Mouse (Mus musculus) gastrocnemius, postnatal 10 days (tissue): ENCODE data around the gene Espn. TPM values are rescaled to one million over a fixed set of nuclear protein-coding genes. Genes with fewer than 3 reads are reported as not detected.
A peak's percentile ranks its signal among the peaks of the same experiment; 100 is the strongest.

Source experiments
- DNase-seq: peaks from one replicate; pipeline ENCODE4 v3.0.0; 2021; ENCODE audit warnings: mixed read lengths
- total RNA-seq, 2 experiments: library from RNA; stranded (reverse); gene quantifications; 2 replicates each; pipeline ENCODE4 v1.2.3; 2021

The Espn gene
- total RNA-seq, 2 experiments from 2014 or later, result 1.1 to 1.2 TPM

DNA sequence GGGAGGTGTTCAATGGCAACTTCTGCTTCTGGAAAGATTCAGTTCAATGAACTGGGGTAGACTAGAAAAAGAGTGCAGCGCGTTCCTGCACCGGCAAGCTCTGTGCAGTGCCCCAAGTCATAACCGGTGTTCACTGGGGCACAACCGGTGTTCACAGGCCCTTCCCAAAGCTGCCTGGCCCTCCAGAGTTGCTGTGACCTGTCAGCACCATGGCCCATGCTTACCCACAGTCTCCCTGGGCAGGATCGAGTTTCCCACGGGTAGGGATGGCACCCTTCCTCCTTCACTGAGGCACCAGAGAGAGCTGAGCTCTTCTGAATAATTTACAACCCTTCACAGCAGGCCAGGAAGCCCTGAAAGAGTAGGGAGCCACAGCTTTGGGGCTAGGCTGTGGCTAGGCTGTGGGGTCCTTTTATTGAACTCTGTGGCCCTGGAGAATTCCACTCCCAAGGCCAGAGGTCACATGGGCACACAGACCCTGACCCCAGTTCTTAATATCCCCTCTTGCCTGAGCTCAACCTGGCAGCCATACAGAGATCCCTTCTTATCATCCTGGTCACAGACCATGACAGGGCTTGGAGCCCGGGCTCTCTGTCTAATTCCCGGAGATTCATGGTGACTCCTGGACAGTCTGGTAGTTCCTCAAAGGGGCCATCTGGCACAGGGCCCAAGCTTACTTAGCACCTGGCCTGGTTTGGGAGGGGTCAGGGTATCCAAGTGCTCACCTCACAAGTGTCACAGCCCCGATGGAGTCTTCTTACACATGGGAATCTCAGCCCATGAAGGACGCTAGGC is 5.9 kb downstream of the Espn start:
- no peak for DNase-seq

DNA sequence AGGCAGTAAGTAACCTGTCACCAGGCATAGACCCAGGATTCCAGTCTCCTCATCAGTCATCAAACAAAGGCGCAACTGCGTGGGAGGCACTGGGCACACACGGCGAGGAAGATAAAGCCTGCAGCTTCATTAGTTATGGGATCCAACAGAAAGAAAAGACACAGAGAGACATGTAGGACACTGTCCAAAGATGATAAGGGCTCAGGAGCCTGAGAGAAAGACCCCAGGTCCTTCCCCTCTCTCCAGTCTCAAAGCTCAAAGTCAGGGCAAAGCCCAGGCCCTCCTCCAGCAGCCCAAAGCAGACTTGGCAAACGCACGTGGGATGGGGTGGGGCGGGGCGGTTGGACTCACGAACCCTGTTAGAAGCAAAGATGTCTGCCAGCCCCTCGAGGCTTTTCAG is 6.7 kb downstream of the Espn start:
- DNase-seq, result no peak

DNA sequence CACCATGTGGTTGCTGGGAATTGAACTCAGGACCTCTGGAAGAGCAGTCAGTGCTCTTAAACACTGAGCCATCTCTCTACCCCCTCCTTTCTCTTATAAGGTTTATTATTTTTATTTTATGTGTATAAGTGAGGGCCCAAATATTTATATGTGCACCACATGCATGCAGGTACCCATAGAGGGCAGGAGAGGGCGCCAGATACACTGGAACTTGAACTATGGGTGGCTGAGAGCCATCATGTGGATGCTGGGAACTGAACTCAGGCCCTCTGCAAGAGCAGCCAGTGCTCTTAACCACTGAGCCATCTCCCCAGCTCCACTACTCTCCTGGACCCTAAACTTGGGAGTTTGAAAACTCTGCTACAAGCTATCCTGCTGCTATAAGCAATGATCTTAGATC is 8.5 kb downstream of the Espn start:
- DNase-seq, result no peak

DNA sequence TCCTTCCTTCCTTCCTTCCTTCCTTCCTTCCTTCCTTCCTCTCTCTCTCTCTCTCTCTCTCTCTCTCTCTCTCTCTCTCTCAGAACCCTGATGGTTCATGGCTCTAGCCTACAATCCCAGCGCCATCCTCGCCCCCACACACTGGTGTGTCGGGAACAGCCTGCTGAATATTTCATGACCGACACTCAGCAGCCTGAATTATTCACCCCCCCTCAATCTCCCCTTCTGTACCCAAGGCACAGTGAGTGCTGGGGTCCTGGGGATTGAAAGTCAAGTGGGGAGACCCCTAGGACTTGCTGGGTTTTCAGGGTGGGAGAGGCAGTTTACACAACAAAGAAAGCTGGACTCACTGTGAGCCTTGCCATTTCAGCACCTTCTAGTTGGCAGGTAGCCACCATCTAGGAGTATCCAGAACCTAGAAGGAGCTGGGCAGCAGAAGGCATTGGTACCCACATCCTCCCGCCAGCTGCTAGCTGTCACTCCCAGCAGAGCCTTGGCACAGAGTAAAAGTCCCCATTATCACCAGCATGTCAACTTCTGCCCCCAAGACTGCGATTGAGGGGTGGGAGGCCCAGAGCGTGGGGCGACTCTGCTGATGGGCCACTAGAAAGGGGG is 10.5 kb downstream of the Espn start:
- DNase-seq, result no peak

DNA sequence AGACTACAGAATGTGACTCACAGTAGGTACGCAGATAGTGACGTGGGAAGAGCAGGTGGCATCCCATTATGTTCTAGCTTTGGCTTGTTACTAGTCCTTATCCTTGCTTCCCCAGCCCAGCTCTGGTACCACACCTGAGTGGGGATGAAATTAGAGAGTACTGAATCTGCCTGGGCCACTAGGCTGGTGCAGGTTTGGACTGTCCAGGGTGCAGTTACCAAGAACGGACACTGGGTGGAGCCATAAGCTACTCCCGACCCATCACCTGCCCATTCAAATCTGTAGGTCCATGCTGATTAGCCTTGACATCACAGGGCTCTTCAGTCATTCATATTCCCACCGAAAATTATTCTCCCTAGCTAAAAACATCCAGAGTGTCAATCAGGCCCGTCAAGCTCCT is 11.7 kb downstream of the Espn start:
- DNase-seq, result no peak

GRCm38 (mm10) chr4:152138497-152139260 is 13.5 kb downstream of the Espn start:
- peak; percentile 91 for DNase-seq

DNA sequence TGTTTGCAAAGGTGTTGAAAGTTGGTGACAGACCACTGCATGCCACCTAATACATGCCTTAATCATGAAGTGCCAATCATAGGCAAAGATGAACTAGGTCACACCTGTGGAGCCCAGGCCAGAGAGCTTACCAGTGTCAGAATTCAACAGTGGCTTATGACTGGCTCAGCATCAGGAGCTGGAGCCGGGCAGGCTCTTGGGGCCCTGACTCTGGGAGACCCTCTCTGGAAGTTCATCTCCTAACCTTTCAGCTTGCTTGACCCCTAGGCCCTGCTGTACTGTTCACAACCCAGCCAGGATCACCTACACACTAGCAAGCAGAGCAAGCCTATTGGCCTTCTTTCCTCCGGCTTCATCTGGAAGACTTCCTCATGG is 15.3 kb downstream of the Espn start:
- no peak for DNase-seq

DNA sequence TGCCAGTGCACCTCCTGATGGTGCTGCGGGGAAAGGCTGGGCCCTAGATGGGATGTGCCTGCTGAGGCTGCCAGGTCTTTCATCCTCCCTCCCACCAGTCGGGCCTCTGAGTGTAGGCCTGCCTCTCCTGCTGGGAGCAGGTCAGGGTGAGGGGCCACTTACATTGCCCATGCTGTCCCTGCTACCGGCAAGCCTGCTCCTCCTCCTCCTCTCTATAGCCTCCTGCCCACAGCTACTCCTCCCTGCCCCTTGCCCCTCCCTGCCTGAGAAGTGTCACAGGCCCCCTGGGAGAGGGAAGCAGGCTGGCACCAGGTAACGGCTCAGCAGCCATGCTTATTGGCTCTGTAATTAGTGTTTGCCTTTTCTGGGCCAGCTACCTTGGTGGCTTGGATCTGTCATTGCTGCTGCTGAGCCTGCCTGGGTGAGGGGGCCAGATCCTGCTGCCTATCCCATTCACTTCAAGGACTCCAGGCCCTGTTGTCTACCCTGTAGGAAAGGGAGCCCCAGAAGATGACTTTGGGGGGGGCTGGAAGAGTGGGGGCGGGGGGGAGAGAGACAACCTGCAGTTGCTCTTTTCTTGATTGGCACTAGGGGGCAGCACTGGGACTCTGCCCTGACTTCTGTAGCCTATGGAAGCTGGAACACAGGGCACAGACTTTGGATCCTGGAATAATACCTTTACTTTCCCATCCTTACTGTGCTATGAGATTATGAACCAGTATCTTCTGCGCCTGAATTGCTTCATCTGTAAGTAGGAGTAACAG is 15.9 kb downstream of the Espn start:
- no peak for DNase-seq

DNA sequence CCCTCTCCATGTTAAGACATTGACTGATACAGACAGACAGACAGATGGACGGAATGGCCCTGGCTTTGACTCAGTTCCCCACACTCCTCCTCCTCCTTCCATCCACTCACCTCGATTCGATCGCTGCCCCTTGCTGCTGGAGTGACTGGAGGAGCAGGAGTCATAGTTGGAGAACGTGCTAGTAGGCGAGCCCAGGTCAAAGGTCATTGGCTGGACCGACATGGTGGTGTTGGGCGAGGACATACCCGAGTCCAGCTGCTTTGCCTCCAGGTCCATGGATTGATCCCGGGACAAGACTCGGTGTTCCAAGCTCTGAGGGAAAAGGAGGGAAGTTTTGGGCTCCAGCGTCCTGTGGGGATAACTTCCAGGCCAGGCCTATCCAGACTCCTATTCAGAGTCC is 16.8 kb downstream of the Espn start:
- DNase-seq, result no peak

GRCm38 (mm10) chr4:152134507-152134906 is 17.7 kb downstream of the Espn start:
- DNase-seq, result no peak

DNA sequence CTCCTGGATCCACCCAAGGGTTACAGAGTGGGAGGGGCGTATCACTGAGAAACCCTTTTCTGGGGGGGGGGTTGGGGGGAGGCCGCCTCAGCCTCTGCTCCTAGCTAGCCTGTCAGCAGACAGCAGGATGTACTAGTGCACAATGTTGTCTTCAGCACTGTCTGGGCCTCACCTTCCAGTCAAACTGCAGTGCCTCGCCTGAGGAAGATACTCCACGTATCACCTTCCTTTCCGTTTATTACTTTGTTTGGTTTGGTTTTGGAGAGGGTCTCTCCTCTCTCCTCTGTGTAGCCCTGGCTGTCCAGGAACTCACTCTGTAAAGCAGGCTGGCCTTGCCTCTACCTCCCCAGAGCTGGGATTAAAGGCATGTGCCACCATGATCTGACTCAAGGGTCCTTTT is 19.0 kb downstream of the Espn start:
- no peak for DNase-seq

DNA sequence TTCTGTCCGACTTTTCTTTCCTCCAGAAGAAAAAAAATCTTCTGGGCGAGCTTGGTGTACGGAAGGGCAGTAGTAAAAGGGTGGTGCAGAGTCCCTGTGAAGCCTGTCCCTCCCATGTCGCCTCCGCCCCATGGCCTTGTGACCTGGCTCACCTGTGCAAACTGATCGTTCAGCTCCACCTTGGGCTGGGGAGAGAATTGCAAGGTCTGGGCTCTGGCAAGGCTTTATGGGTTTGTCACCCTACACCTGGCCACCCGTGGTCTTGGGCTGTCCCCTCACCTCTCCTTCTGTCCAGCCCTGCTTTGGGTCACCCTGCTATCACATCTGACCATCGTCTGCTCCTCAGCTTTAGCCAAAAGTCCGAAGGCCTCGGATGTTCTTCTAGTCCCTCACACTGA is 19.4 kb downstream of the Espn start:
- no peak for DNase-seq

GRCm38 (mm10) chr4:152131809-152132771 is 20.1 kb downstream of the Espn start:
- DNase-seq, result no peak

DNA sequence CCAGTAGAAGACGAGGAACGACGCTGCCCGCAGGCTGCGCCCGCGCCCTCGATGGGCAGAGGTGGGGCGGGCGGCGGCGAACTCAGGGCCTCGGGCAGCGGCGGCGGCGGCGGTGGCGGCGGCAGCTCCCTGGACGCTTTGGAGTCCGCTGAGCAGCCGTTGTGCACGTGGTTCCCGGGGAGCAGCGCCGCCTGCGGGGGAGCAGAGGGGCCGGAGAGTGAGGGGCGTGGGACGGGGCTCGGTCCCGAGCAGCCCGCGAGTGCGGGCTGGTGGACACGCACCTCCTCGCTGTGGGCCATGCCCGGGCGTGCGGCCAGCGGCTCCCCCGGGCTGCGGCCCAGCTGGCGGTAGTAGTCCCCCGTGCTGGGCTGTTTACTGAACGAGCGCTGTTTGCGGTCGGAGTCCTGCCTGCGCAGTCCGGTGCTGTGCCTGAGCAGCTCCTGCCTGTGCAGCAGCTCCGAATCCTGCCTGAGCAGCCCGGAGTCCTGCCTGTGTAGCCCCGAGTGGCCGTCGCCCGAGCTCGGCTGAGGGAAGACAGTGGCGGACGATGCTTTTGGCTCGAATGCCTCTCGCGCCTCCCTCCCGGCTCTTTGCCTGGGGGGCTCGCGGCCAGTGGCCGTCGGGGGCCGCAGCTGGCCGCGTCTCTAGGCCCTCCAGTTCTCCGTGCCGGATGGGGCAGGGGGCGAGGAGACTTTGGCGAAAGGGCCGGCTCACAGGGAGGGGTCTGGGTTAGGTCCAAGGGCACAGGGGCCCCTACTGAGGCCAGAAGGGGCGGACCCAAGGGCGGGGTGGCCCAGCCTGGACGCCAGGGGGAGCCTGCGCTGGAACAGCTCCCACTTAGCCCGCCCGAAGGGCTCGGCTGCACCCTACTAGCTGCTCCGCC is 21.2 kb downstream of the Espn start:
- DNase-seq, result peak; percentile 75

GRCm38 (mm10) chr4:152129395-152129930 is 22.7 kb downstream of the Espn start:
- DNase-seq, result no peak

GRCm38 (mm10) chr4:152128784-152129183 is 23.4 kb downstream of the Espn start:
- DNase-seq, result no peak

GRCm38 (mm10) chr4:152127884-152128283 is 24.3 kb downstream of the Espn start:
- no peak for DNase-seq

GRCm38 (mm10) chr4:152126026-152126920 is 25.9 kb downstream of the Espn start:
- no peak for DNase-seq
